Mouse (Mus musculus): ENCODE results near the gene Ost4. TPM values are rescaled to one million over a fixed set of nuclear protein-coding genes. Genes with fewer than 3 reads are reported as not detected.

Ost4 gene
- polyA plus RNA-seq, 1 experiment from 2014 or later: 244 TPM

- Histone ChIP-seq H3K4me3 (ENCODE audit: low read length) (peak overlapping the region; percentile 84), H3K27me3 (replicated peaks; ENCODE audit: control insufficient read depth, insufficient read depth, low read length) (no peaks in the 10 kb centered on the region), H3K9ac (ENCODE audit: low read depth, low read length) (peak overlapping the region; percentile 94), H3K4me1 (ENCODE audit: control insufficient read depth, insufficient read depth, low read depth, low read length) (peaks cover 12% of the 10 kb centered on the region), H3K4me2 (ENCODE audit: low read length) (peak overlapping the region; percentile 69), H3K9me3 (ENCODE audit: control insufficient read depth, low read length) (no peaks in the 10 kb centered on the region), H3K27ac (ENCODE audit: low read depth, low read length) (peak overlapping the region; percentile 79), H3K36me3 (ENCODE audit: control insufficient read depth, insufficient read depth, low read length) (peaks cover 41% of the 10 kb centered on the region)
- ATAC-seq: no peak
- 25% methylated on average over 2 of the region's 2 CpGs for whole genome bisulfite sequencing
Observed at GRCm38 (mm10) chr5:30870131-30870406, 37.5 kb downstream of the Ost4 start.

- ATAC-seq: peak; percentile 94
- Histone ChIP-seq H3K9me3 (ENCODE audit: control insufficient read depth, low read length) (no peaks in the 10 kb centered on the region), H3K27ac (ENCODE audit: low read depth, low read length) (peak overlapping the region; percentile 79), H3K4me2 (ENCODE audit: low read length) (peak overlapping the region; percentile 69), H3K9ac (ENCODE audit: low read depth, low read length) (peak overlapping the region; percentile 94), H3K4me1 (ENCODE audit: control insufficient read depth, insufficient read depth, low read depth, low read length) (peaks cover 12% of the 10 kb centered on the region), H3K4me3 (ENCODE audit: low read length) (peak overlapping the region; percentile 84), H3K36me3 (ENCODE audit: control insufficient read depth, insufficient read depth, low read length) (peaks cover 39% of the 10 kb centered on the region), H3K27me3 (replicated peaks; ENCODE audit: control insufficient read depth, insufficient read depth, low read length) (no peaks in the 10 kb centered on the region)
- under 1% methylated on average over 48 of the region's 63 CpGs for WGBS
Observed at GRCm38 (mm10) chr5:30869405-30870130, 38.0 kb downstream of the Ost4 start.

- peaks cover 36% of the 10 kb centered on the region for H3K36me3 ChIP-seq (ENCODE audit: control insufficient read depth, insufficient read depth, low read length)
- H3K27me3 ChIP-seq (replicated peaks; ENCODE audit: control insufficient read depth, insufficient read depth, low read length): no peaks in the 10 kb centered on the region
- H3K4me1 ChIP-seq (ENCODE audit: control insufficient read depth, insufficient read depth, low read depth, low read length): peaks cover 12% of the 10 kb centered on the region
- H3K4me2 ChIP-seq (ENCODE audit: low read length): peak overlapping the region; percentile 69
- H3K9ac ChIP-seq (ENCODE audit: low read depth, low read length): peak overlapping the region; percentile 94
- H3K27ac ChIP-seq (ENCODE audit: low read depth, low read length): peak overlapping the region; percentile 79; the same call in 1 of the 2 replicates
- H3K4me3 ChIP-seq (ENCODE audit: low read length): peak overlapping the region; percentile 84
- WGBS: 21% methylated on average over 9 of the region's 9 CpGs
- no peaks in the 10 kb centered on the region for H3K9me3 ChIP-seq (ENCODE audit: control insufficient read depth, low read length)
- ATAC-seq: 0 out of 2 replicates have a peak, but pooled peaks have one; percentile 16
Observed at GRCm38 (mm10) chr5:30868981-30869380, 38.6 kb downstream of the Ost4 start.

GRCm38 (mm10) chr5:30867712-30868111 is 39.9 kb downstream of the Ost4 start, which contains the start of gene Tmem214:
TSS of gene Tmem214 (plus strand) at chr5:30868012.
- H3K27me3 ChIP-seq (replicated peaks; ENCODE audit: control insufficient read depth, insufficient read depth, low read length): no peaks in the 10 kb centered on the region
- 95% methylated on average over 3 of the region's 3 CpGs for WGBS
- no peak within 1 kb of the TSS for H3K4me2 ChIP-seq (ENCODE audit: low read length)
- H3K36me3 ChIP-seq (ENCODE audit: control insufficient read depth, insufficient read depth, low read length): peaks cover 24% of the 10 kb centered on the region
- no peak within 1 kb of the TSS for H3K9ac ChIP-seq (ENCODE audit: low read depth, low read length)
- H3K4me3 ChIP-seq (ENCODE audit: low read length): no peak within 1 kb of the TSS
- H3K27ac ChIP-seq (ENCODE audit: low read depth, low read length): no peak within 1 kb of the TSS
- H3K4me1 ChIP-seq (ENCODE audit: control insufficient read depth, insufficient read depth, low read depth, low read length): peaks cover 12% of the 10 kb centered on the region
- H3K9me3 ChIP-seq (ENCODE audit: control insufficient read depth, low read length): no peaks in the 10 kb centered on the region
- ATAC-seq: no peak

- H3K27ac ChIP-seq (ENCODE audit: low read depth, low read length): no peak overlapping the region
- no peaks in the 10 kb centered on the region for H3K27me3 ChIP-seq (replicated peaks; ENCODE audit: control insufficient read depth, insufficient read depth, low read length)
- no peak for ATAC-seq
- H3K36me3 ChIP-seq (ENCODE audit: control insufficient read depth, insufficient read depth, low read length): peaks cover 15% of the 10 kb centered on the region
- WGBS: 88% methylated on average over 3 of the region's 3 CpGs
- peaks cover 12% of the 10 kb centered on the region for H3K4me1 ChIP-seq (ENCODE audit: control insufficient read depth, insufficient read depth, low read depth, low read length)
- H3K9me3 ChIP-seq (ENCODE audit: control insufficient read depth, low read length): no peaks in the 10 kb centered on the region
- no peak overlapping the region for H3K9ac ChIP-seq (ENCODE audit: low read depth, low read length)
- no peak overlapping the region for H3K4me2 ChIP-seq (ENCODE audit: low read length)
- no peak overlapping the region for H3K4me3 ChIP-seq (ENCODE audit: low read length)
Observed at GRCm38 (mm10) chr5:30866871-30867270, 40.7 kb downstream of the Ost4 start.

- WGBS: 47% methylated on average over 15 of the region's 15 CpGs
- Histone ChIP-seq H3K4me3 (ENCODE audit: low read length) (no peak overlapping the region), H3K27me3 (replicated peaks; ENCODE audit: control insufficient read depth, insufficient read depth, low read length) (no peaks in the 10 kb centered on the region), H3K4me1 (ENCODE audit: control insufficient read depth, insufficient read depth, low read depth, low read length) (peaks cover 4% of the 10 kb centered on the region), H3K36me3 (ENCODE audit: control insufficient read depth, insufficient read depth, low read length) (peaks cover 11% of the 10 kb centered on the region), H3K9ac (ENCODE audit: low read depth, low read length) (no peak overlapping the region; the same call in 1 of the 2 replicates), H3K27ac (ENCODE audit: low read depth, low read length) (no peak overlapping the region), H3K4me2 (ENCODE audit: low read length) (no peak overlapping the region), H3K9me3 (ENCODE audit: control insufficient read depth, low read length) (no peaks in the 10 kb centered on the region)
- no peak for ATAC-seq
Observed at GRCm38 (mm10) chr5:30864322-30864721, 43.3 kb downstream of the Ost4 start.

- WGBS: 54% methylated on average over 4 of the region's 4 CpGs
- Histone ChIP-seq H3K4me1 (ENCODE audit: control insufficient read depth, insufficient read depth, low read depth, low read length) (peaks cover under 1% of the 10 kb centered on the region; the same call in 1 of the 2 replicates), H3K27ac (ENCODE audit: low read depth, low read length) (no peak overlapping the region), H3K27me3 (replicated peaks; ENCODE audit: control insufficient read depth, insufficient read depth, low read length) (no peaks in the 10 kb centered on the region), H3K4me2 (ENCODE audit: low read length) (no peak overlapping the region), H3K9me3 (ENCODE audit: control insufficient read depth, low read length) (no peaks in the 10 kb centered on the region), H3K9ac (ENCODE audit: low read depth, low read length) (no peak overlapping the region; the same call in 1 of the 2 replicates), H3K4me3 (ENCODE audit: low read length) (no peak overlapping the region), H3K36me3 (ENCODE audit: control insufficient read depth, insufficient read depth, low read length) (peaks cover 11% of the 10 kb centered on the region)
- 0 out of 2 replicates have a peak, but pooled peaks have one; percentile 24 for ATAC-seq
Observed at GRCm38 (mm10) chr5:30863852-30864251, 43.7 kb downstream of the Ost4 start.

GRCm38 (mm10) chr5:30856124-30856523 is 51.5 kb downstream of the Ost4 start:
- Histone ChIP-seq H3K9ac (ENCODE audit: low read depth, low read length) (no peak overlapping the region), H3K27ac (ENCODE audit: low read depth, low read length) (no peak overlapping the region), H3K27me3 (replicated peaks; ENCODE audit: control insufficient read depth, insufficient read depth, low read length) (no peaks in the 10 kb centered on the region), H3K4me2 (ENCODE audit: low read length) (no peak overlapping the region), H3K36me3 (ENCODE audit: control insufficient read depth, insufficient read depth, low read length) (no peaks in the 10 kb centered on the region), H3K4me3 (ENCODE audit: low read length) (no peak overlapping the region), H3K4me1 (ENCODE audit: control insufficient read depth, insufficient read depth, low read depth, low read length) (no peaks in the 10 kb centered on the region), H3K9me3 (ENCODE audit: control insufficient read depth, low read length) (no peaks in the 10 kb centered on the region)
- ATAC-seq: no peak
- WGBS: 90% methylated on average over 2 of the region's 2 CpGs

All from hindbrain, embryonic 16.5 days (tissue).